Mouse (Mus musculus): ENCODE results near the gene Med21. TPM values are rescaled to one million over a fixed set of nuclear protein-coding genes. Genes with fewer than 3 reads are reported as not detected.

Gene Med21
- polyA plus RNA-seq, 1 experiment from 2014 or later, result 117 TPM

- Histone ChIP-seq H3K4me1 (ENCODE audit: control insufficient read depth, insufficient read depth, low read depth, low read length) (no peaks in the 10 kb centered on the region), H3K9me3 (ENCODE audit: control insufficient read depth, low read length) (no peaks in the 10 kb centered on the region), H3K36me3 (ENCODE audit: control insufficient read depth, insufficient read depth, low read length) (no peaks in the 10 kb centered on the region), H3K27ac (ENCODE audit: low read depth, low read length) (no peak overlapping the region), H3K4me2 (ENCODE audit: low read length) (no peak overlapping the region), H3K27me3 (replicated peaks; ENCODE audit: control insufficient read depth, insufficient read depth, low read length) (no peaks in the 10 kb centered on the region), H3K9ac (ENCODE audit: low read depth, low read length) (no peak overlapping the region), H3K4me3 (ENCODE audit: low read length) (no peak overlapping the region)
- 71% methylated on average over 2 of the region's 2 CpGs for WGBS
- ATAC-seq, result no peak
These were observed 18.2 kb downstream of the Med21 start for GRCm38 (mm10) chr6:146660591-146660990.

GRCm38 (mm10) chr6:146661655-146662054 lies 19.3 kb downstream of the Med21 start:
- no peaks in the 10 kb centered on the region for H3K36me3 ChIP-seq (ENCODE audit: control insufficient read depth, insufficient read depth, low read length)
- no peak overlapping the region for H3K9ac ChIP-seq (ENCODE audit: low read depth, low read length)
- no peak overlapping the region for H3K27ac ChIP-seq (ENCODE audit: low read depth, low read length)
- no peak for ATAC-seq
- H3K27me3 ChIP-seq (replicated peaks; ENCODE audit: control insufficient read depth, insufficient read depth, low read length), result no peaks in the 10 kb centered on the region
- H3K4me3 ChIP-seq (ENCODE audit: low read length), result no peak overlapping the region
- 78% methylated on average over 5 of the region's 5 CpGs for WGBS
- H3K4me2 ChIP-seq (ENCODE audit: low read length), result no peak overlapping the region
- no peaks in the 10 kb centered on the region for H3K9me3 ChIP-seq (ENCODE audit: control insufficient read depth, low read length)
- no peaks in the 10 kb centered on the region for H3K4me1 ChIP-seq (ENCODE audit: control insufficient read depth, insufficient read depth, low read depth, low read length)

GRCm38 (mm10) chr6:146662679-146663078 lies 20.3 kb downstream of the Med21 start:
- WGBS, result 31% methylated on average over 5 of the region's 5 CpGs
- H3K27me3 ChIP-seq (replicated peaks; ENCODE audit: control insufficient read depth, insufficient read depth, low read length), result no peaks in the 10 kb centered on the region
- no peak for ATAC-seq
- H3K9me3 ChIP-seq (ENCODE audit: control insufficient read depth, low read length), result no peaks in the 10 kb centered on the region
- H3K4me3 ChIP-seq (ENCODE audit: low read length), result no peak overlapping the region
- no peaks in the 10 kb centered on the region for H3K36me3 ChIP-seq (ENCODE audit: control insufficient read depth, insufficient read depth, low read length)
- H3K27ac ChIP-seq (ENCODE audit: low read depth, low read length), result no peak overlapping the region
- no peaks in the 10 kb centered on the region for H3K4me1 ChIP-seq (ENCODE audit: control insufficient read depth, insufficient read depth, low read depth, low read length)
- no peak overlapping the region for H3K9ac ChIP-seq (ENCODE audit: low read depth, low read length)
- H3K4me2 ChIP-seq (ENCODE audit: low read length), result no peak overlapping the region

GRCm38 (mm10) chr6:146664116-146664515 lies 21.8 kb downstream of the Med21 start:
- no peak for ATAC-seq
- H3K9ac ChIP-seq (ENCODE audit: low read depth, low read length), result no peak overlapping the region
- H3K27ac ChIP-seq (ENCODE audit: low read depth, low read length), result no peak overlapping the region
- H3K36me3 ChIP-seq (ENCODE audit: control insufficient read depth, insufficient read depth, low read length), result no peaks in the 10 kb centered on the region
- H3K4me1 ChIP-seq (ENCODE audit: control insufficient read depth, insufficient read depth, low read depth, low read length), result no peaks in the 10 kb centered on the region
- H3K9me3 ChIP-seq (ENCODE audit: control insufficient read depth, low read length), result no peaks in the 10 kb centered on the region
- WGBS, result 55% methylated on average over 5 of the region's 5 CpGs
- no peak overlapping the region for H3K4me3 ChIP-seq (ENCODE audit: low read length)
- no peaks in the 10 kb centered on the region for H3K27me3 ChIP-seq (replicated peaks; ENCODE audit: control insufficient read depth, insufficient read depth, low read length)
- no peak overlapping the region for H3K4me2 ChIP-seq (ENCODE audit: low read length)

- Histone ChIP-seq H3K27me3 (replicated peaks; ENCODE audit: control insufficient read depth, insufficient read depth, low read length) (no peaks in the 10 kb centered on the region), H3K4me3 (ENCODE audit: low read length) (no peak overlapping the region), H3K9ac (ENCODE audit: low read depth, low read length) (no peak overlapping the region), H3K27ac (ENCODE audit: low read depth, low read length) (no peak overlapping the region), H3K36me3 (ENCODE audit: control insufficient read depth, insufficient read depth, low read length) (no peaks in the 10 kb centered on the region), H3K4me2 (ENCODE audit: low read length) (no peak overlapping the region), H3K9me3 (ENCODE audit: control insufficient read depth, low read length) (no peaks in the 10 kb centered on the region), H3K4me1 (ENCODE audit: control insufficient read depth, insufficient read depth, low read depth, low read length) (no peaks in the 10 kb centered on the region)
- 95% methylated on average over 5 of the region's 5 CpGs for WGBS
- no peak for ATAC-seq
These were observed 22.6 kb downstream of the Med21 start for GRCm38 (mm10) chr6:146664917-146665316.

GRCm38 (mm10) chr6:146665408-146665807 lies 23.1 kb downstream of the Med21 start:
- H3K4me3 ChIP-seq (ENCODE audit: low read length), result no peak overlapping the region
- no peak for ATAC-seq
- H3K4me1 ChIP-seq (ENCODE audit: control insufficient read depth, insufficient read depth, low read depth, low read length), result no peaks in the 10 kb centered on the region
- H3K9me3 ChIP-seq (ENCODE audit: control insufficient read depth, low read length), result 0 out of 2 replicates have a peak, but pooled peaks cover 3% of the 10 kb centered on the region
- no peaks in the 10 kb centered on the region for H3K36me3 ChIP-seq (ENCODE audit: control insufficient read depth, insufficient read depth, low read length)
- 94% methylated on average over 2 of the region's 2 CpGs for WGBS
- no peaks in the 10 kb centered on the region for H3K27me3 ChIP-seq (replicated peaks; ENCODE audit: control insufficient read depth, insufficient read depth, low read length)
- no peak overlapping the region for H3K4me2 ChIP-seq (ENCODE audit: low read length)
- H3K9ac ChIP-seq (ENCODE audit: low read depth, low read length), result no peak overlapping the region
- H3K27ac ChIP-seq (ENCODE audit: low read depth, low read length), result no peak overlapping the region

- no peak overlapping the region for H3K9ac ChIP-seq (ENCODE audit: low read depth, low read length)
- WGBS, result 86% methylated on average over 6 of the region's 6 CpGs
- H3K36me3 ChIP-seq (ENCODE audit: control insufficient read depth, insufficient read depth, low read length), result no peaks in the 10 kb centered on the region
- no peak overlapping the region for H3K4me3 ChIP-seq (ENCODE audit: low read length)
- ATAC-seq, result no peak
- H3K9me3 ChIP-seq (ENCODE audit: control insufficient read depth, low read length), result 0 out of 2 replicates have a peak, but pooled peaks cover 4% of the 10 kb centered on the region
- no peaks in the 10 kb centered on the region for H3K27me3 ChIP-seq (replicated peaks; ENCODE audit: control insufficient read depth, insufficient read depth, low read length)
- no peaks in the 10 kb centered on the region for H3K4me1 ChIP-seq (ENCODE audit: control insufficient read depth, insufficient read depth, low read depth, low read length)
- no peak overlapping the region for H3K4me2 ChIP-seq (ENCODE audit: low read length)
- no peak overlapping the region for H3K27ac ChIP-seq (ENCODE audit: low read depth, low read length)
These were observed 24.5 kb downstream of the Med21 start for GRCm38 (mm10) chr6:146666811-146667210.

- no peak overlapping the region for H3K9ac ChIP-seq (ENCODE audit: low read depth, low read length)
- no peaks in the 10 kb centered on the region for H3K36me3 ChIP-seq (ENCODE audit: control insufficient read depth, insufficient read depth, low read length)
- no peaks in the 10 kb centered on the region for H3K27me3 ChIP-seq (replicated peaks; ENCODE audit: control insufficient read depth, insufficient read depth, low read length)
- 0 out of 2 replicates have a peak, but pooled peaks cover 4% of the 10 kb centered on the region for H3K9me3 ChIP-seq (ENCODE audit: control insufficient read depth, low read length)
- H3K27ac ChIP-seq (ENCODE audit: low read depth, low read length), result no peak overlapping the region
- H3K4me2 ChIP-seq (ENCODE audit: low read length), result no peak overlapping the region
- no peaks in the 10 kb centered on the region for H3K4me1 ChIP-seq (ENCODE audit: control insufficient read depth, insufficient read depth, low read depth, low read length)
- ATAC-seq, result no peak
- H3K4me3 ChIP-seq (ENCODE audit: low read length), result no peak overlapping the region
These were observed 26.3 kb downstream of the Med21 start for GRCm38 (mm10) chr6:146668606-146669005.

- Histone ChIP-seq H3K4me3 (ENCODE audit: low read length) (no peak overlapping the region), H3K27ac (ENCODE audit: low read depth, low read length) (no peak overlapping the region), H3K4me2 (ENCODE audit: low read length) (no peak overlapping the region), H3K27me3 (replicated peaks; ENCODE audit: control insufficient read depth, insufficient read depth, low read length) (no peaks in the 10 kb centered on the region), H3K9me3 (ENCODE audit: control insufficient read depth, low read length) (0 out of 2 replicates have a peak, but pooled peaks cover 4% of the 10 kb centered on the region), H3K36me3 (ENCODE audit: control insufficient read depth, insufficient read depth, low read length) (no peaks in the 10 kb centered on the region), H3K9ac (ENCODE audit: low read depth, low read length) (no peak overlapping the region), H3K4me1 (ENCODE audit: control insufficient read depth, insufficient read depth, low read depth, low read length) (no peaks in the 10 kb centered on the region)
- WGBS, result 90% methylated on average over 15 of the region's 15 CpGs
- no peak for ATAC-seq
These were observed 28.9 kb downstream of the Med21 start for GRCm38 (mm10) chr6:146670956-146671855.
